Mouse (Mus musculus): Measurements from ENCODE around the gene 1700017B05Rik. TPM values are rescaled to one million over a fixed set of nuclear protein-coding genes. Genes with fewer than 3 reads are reported as not detected.

The 1700017B05Rik gene
- polyA plus RNA-seq, 1 experiment, result 17.5 TPM

GRCm38 (mm10) chr9:57273805-57274494 lies 11.5 kb upstream of the 1700017B05Rik start:
- no peak for TF ChIP-seq POLR2A (IDR thresholded peaks at IDR 0.05; ENCODE audit: borderline replicate concordance, low read depth, low read length)
- Histone ChIP-seq H3K27ac (ENCODE audit: insufficient read depth, low read depth, low read length) (no peak overlapping the region), H3K4me1 (ENCODE audit: control insufficient read depth, insufficient read depth, low read length) (peaks cover 55% of the 10 kb centered on the region), H3K4me3 (ENCODE audit: insufficient read depth, low read length) (no peak overlapping the region)

- H3K4me1 ChIP-seq (ENCODE audit: control insufficient read depth, insufficient read depth, low read length), result peaks cover 55% of the 10 kb centered on the region
- no peak overlapping the region for H3K4me3 ChIP-seq (ENCODE audit: insufficient read depth, low read length)
Observed at GRCm38 (mm10) chr9:57272902-57273804, 10.7 kb upstream of the 1700017B05Rik start.

DNA sequence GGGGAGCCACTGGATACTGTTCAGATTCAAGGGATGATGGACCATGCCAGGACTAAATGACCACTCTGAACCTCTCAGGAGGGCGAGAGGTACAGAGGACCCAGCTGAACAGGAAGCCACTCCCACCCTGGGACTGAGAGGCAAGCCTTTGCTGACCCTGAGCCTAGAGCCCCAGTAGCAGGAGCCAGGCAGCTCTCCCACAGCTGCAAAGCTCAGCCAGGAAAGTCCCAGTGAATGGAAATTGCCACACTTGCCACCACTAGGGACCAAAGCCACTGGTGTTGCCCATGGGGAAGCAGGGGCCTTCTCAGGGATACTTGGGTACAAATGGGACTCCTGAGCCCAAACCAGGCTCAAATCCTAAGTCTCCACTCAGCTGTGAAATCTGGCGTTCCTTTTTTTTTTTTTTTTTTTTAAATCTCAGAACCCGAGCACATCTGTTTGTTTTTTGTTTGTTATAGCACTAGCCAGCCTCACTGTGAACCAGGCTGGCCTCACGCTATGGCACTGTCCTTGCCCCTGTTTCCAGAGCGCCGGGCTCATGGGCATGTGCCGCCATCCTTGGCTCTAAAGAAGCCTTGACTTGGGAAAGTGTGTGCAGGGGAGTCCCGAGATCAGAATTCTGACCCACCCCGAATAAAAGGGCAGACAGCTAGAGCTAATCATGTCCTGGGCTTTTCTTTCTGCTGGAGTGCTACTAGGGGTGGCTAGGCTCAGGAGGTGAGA lies 9.6 kb upstream of the 1700017B05Rik start:
- peaks cover 56% of the 10 kb centered on the region for H3K4me1 ChIP-seq (ENCODE audit: control insufficient read depth, insufficient read depth, low read length)
- H3K4me3 ChIP-seq (ENCODE audit: insufficient read depth, low read length), result no peak overlapping the region
- no peak overlapping the region for H3K27ac ChIP-seq (ENCODE audit: insufficient read depth, low read depth, low read length)

More at GRCm38 (mm10) chr9:57272902-57273804, 10.7 kb upstream of the 1700017B05Rik start:
- TF ChIP-seq POLR2A (IDR thresholded peaks at IDR 0.05; ENCODE audit: borderline replicate concordance, low read depth, low read length) (no peak), CTCF (IDR thresholded peaks at IDR 0.05; ENCODE audit: low read depth, low read length) (0 out of 2 replicates have a peak, but pooled peaks have one; percentile 24)
- H3K27ac ChIP-seq (ENCODE audit: insufficient read depth, low read depth, low read length), result no peak overlapping the region

DNA sequence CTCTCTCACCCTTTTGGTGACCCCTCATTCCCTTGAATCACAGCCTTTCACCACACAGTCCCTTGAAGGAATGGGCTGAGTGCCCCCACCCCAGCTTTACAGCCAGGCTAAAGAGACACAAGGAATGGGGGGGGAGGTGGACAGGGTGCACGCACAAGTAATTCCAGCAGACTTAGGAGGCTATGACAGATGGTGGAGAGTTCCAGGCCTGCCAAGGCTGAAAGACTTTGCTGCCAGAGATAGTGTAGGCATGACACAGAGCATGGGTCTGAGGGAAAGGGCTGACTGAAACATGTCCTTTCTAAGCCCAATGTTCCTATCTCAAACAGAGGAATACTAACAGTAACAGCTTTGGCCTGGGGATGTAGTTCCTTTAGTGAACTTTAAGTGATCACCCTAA lies 8.7 kb upstream of the 1700017B05Rik start:
- TF ChIP-seq POLR2A (IDR thresholded peaks at IDR 0.05; ENCODE audit: borderline replicate concordance, low read depth, low read length) (no peak), CTCF (IDR thresholded peaks at IDR 0.05; ENCODE audit: low read depth, low read length) (no peak)
- H3K4me1 ChIP-seq (ENCODE audit: control insufficient read depth, insufficient read depth, low read length), result peaks cover 62% of the 10 kb centered on the region
- H3K4me3 ChIP-seq (ENCODE audit: insufficient read depth, low read length), result no peak overlapping the region
- H3K27ac ChIP-seq (ENCODE audit: insufficient read depth, low read depth, low read length), result no peak overlapping the region

More for the DNA sequence above, 9.6 kb upstream of the 1700017B05Rik start:
- TF ChIP-seq POLR2A (IDR thresholded peaks at IDR 0.05; ENCODE audit: borderline replicate concordance, low read depth, low read length) (no peak), CTCF (IDR thresholded peaks at IDR 0.05; ENCODE audit: low read depth, low read length) (no peak)

DNA sequence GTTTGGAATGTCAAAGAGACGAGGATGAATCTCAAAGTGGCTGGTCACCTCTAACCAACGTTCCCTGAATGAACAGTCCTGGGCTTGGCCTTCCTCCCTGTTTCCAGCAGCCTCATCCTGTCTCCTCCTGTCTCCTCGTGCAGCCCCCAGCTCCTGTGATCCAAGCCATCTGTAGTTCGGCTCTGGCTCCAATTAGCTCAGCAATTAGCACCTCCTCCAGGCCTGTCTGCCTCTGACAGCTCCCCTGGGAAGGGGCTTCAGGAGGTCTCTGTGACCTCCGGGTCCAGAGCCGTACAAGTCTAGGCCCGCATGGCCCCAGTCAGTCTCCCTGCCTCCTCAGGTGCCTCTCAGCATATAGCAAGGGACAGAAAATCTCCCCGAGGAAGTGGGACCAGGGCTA lies 8.0 kb upstream of the 1700017B05Rik start:
- Histone ChIP-seq H3K4me3 (ENCODE audit: insufficient read depth, low read length) (no peak overlapping the region), H3K27ac (ENCODE audit: insufficient read depth, low read depth, low read length) (no peak overlapping the region), H3K4me1 (ENCODE audit: control insufficient read depth, insufficient read depth, low read length) (peaks cover 69% of the 10 kb centered on the region)
- TF ChIP-seq POLR2A (IDR thresholded peaks at IDR 0.05; ENCODE audit: borderline replicate concordance, low read depth, low read length) (no peak), CTCF (IDR thresholded peaks at IDR 0.05; ENCODE audit: low read depth, low read length) (no peak)

DNA sequence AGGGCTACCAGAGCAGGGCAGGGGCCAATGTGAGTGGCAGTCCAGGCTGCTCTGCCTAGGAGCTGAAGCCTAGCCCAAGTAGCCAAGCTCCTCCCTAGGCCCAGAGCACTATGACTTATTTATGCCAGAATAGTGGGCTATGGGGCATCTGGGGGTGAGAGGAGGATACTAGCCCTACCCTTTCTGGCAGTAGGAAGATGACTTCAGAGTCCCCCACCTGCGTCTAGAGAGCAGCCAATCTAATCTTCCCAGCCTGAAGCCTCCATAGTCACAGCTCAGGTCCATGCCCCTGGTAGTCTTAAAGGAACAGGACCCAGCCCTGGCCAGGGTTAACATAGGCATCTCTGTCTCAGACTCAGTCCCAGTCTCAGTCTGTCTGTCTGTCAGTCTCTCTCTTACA lies 7.0 kb upstream of the 1700017B05Rik start:
- H3K4me1 ChIP-seq (ENCODE audit: control insufficient read depth, insufficient read depth, low read length), result peaks cover 77% of the 10 kb centered on the region
- TF ChIP-seq POLR2A (IDR thresholded peaks at IDR 0.05; ENCODE audit: borderline replicate concordance, low read depth, low read length) (no peak), CTCF (IDR thresholded peaks at IDR 0.05; ENCODE audit: low read depth, low read length) (no peak)

DNA sequence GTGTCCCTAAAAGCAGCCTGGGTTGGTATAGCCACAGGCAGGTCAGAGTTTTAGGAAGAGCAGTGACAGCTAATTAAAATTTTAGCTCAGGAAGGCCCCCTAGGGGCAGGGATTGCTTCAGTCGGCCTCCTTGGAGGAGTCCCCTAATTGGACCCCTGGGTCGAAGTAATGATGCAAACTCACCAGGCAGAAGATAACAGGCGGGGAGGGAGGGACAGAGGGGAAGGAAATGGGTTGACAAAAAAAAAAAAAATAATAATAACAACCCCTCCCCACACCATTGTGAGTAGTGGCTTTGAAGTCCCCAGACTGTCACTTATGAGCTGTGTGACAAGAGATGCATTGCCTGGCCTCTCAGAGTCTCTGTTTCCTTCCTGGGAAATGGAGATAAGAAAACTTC lies 6.2 kb upstream of the 1700017B05Rik start:
- TF ChIP-seq CTCF (IDR thresholded peaks at IDR 0.05; ENCODE audit: low read depth, low read length) (no peak), POLR2A (IDR thresholded peaks at IDR 0.05; ENCODE audit: borderline replicate concordance, low read depth, low read length) (no peak)
- H3K27ac ChIP-seq (ENCODE audit: insufficient read depth, low read depth, low read length), result no peak overlapping the region
- H3K4me3 ChIP-seq (ENCODE audit: insufficient read depth, low read length), result no peak overlapping the region
- H3K4me1 ChIP-seq (ENCODE audit: control insufficient read depth, insufficient read depth, low read length), result peaks cover 76% of the 10 kb centered on the region

More for the DNA sequence above, 7.0 kb upstream of the 1700017B05Rik start:
- H3K27ac ChIP-seq (ENCODE audit: insufficient read depth, low read depth, low read length), result no peak overlapping the region
- H3K4me3 ChIP-seq (ENCODE audit: insufficient read depth, low read length), result no peak overlapping the region

- Histone ChIP-seq H3K27ac (ENCODE audit: insufficient read depth, low read depth, low read length) (no peak overlapping the region), H3K4me1 (ENCODE audit: control insufficient read depth, insufficient read depth, low read length) (peaks cover 77% of the 10 kb centered on the region), H3K4me3 (ENCODE audit: insufficient read depth, low read length) (no peak overlapping the region)
- TF ChIP-seq CTCF (IDR thresholded peaks at IDR 0.05; ENCODE audit: low read depth, low read length) (no peak), POLR2A (IDR thresholded peaks at IDR 0.05; ENCODE audit: borderline replicate concordance, low read depth, low read length) (no peak)
Observed at GRCm38 (mm10) chr9:57268078-57268477, 5.7 kb upstream of the 1700017B05Rik start.

- no peak overlapping the region for H3K4me3 ChIP-seq (ENCODE audit: insufficient read depth, low read length)
- peaks cover 73% of the 10 kb centered on the region for H3K4me1 ChIP-seq (ENCODE audit: control insufficient read depth, insufficient read depth, low read length)
- H3K27ac ChIP-seq (ENCODE audit: insufficient read depth, low read depth, low read length), result no peak overlapping the region
- TF ChIP-seq POLR2A (IDR thresholded peaks at IDR 0.05; ENCODE audit: borderline replicate concordance, low read depth, low read length) (no peak), CTCF (IDR thresholded peaks at IDR 0.05; ENCODE audit: low read depth, low read length) (no peak)
Observed at GRCm38 (mm10) chr9:57267421-57267820, 5.0 kb upstream of the 1700017B05Rik start.
